Mouse (Mus musculus) lung, embryonic 16.5 days (tissue): Measurements from ENCODE around the gene Coasy. TPM values are rescaled to one million over a fixed set of nuclear protein-coding genes. Genes with fewer than 3 reads are reported as not detected.
A peak's percentile ranks its signal among the peaks of the same experiment; 100 is the strongest.

Source experiments
- ATAC-seq: fragments of 200-750 bp; cut with Nextera tagmentation; 2 replicates; pipeline ENCODE4 v1.8.0; 2017; ENCODE audit warnings: low read depth, mild to moderate bottlenecking, moderate library complexity
- H3K27ac ChIP-seq: fragments of 300-500 bp; sonication (generic); 2 replicates; pipeline ENCODE4 v1.5.1; 2014; ENCODE audit warnings: mild to moderate bottlenecking, control low read depth, low read length
- H3K27me3 ChIP-seq: fragments of 300-500 bp; sonication (generic); 2 replicates; pipeline ENCODE4 v1.6.1; 2014; ENCODE audit warnings: low read depth, low read length, mixed read lengths; ENCODE audit not compliant: control insufficient read depth, insufficient read depth
- H3K36me3 ChIP-seq: fragments of 300-500 bp; sonication (generic); 2 replicates; pipeline ENCODE4 v1.6.1; 2014; ENCODE audit warnings: low read length; ENCODE audit not compliant: control insufficient read depth, insufficient read depth
- H3K4me1 ChIP-seq: fragments of 300-500 bp; sonication (generic); replicated peaks from 2 replicates; pipeline ENCODE4 v1.6.1; 2014; ENCODE audit warnings: low read length, mixed read lengths; ENCODE audit not compliant: control insufficient read depth, insufficient read depth
- H3K4me2 ChIP-seq: fragments of 300-500 bp; sonication (generic); 2 replicates; pipeline ENCODE4 v1.6.1; 2014; ENCODE audit warnings: low read depth, low read length, control low read depth
- H3K4me3 ChIP-seq: fragments of 300-500 bp; sonication (generic); 2 replicates; pipeline ENCODE4 v1.5.1; 2014; ENCODE audit warnings: mild to moderate bottlenecking, low read length, control low read depth
- H3K9ac ChIP-seq: fragments of 300-500 bp; sonication (generic); 2 replicates; pipeline ENCODE4 v1.6.1; 2014; ENCODE audit warnings: low read length, control low read depth
- H3K9me3 ChIP-seq: fragments of 300-500 bp; sonication (generic); 2 replicates; pipeline ENCODE4 v1.6.1; 2016; ENCODE audit warnings: low read length; ENCODE audit not compliant: control insufficient read depth
- WGBS: fragments of 180-500 bp; shearing (Covaris S2); extraction: QIAGEN DNeasy Blood & Tissue Kit; methylation state at CpG from one replicate; pipeline ENCODE4 v1.1.7; 2014; 5-methylcytosine and 5-hydroxymethylcytosine counted together
- polyA plus RNA-seq: library from polyadenylated mRNA; unstranded; fragments of >200 nt; fragmentation: Nextera tagmentation; extraction: Ambion mirVana; gene quantifications from 2 replicates; pipeline ENCODE4 v1.2.1, GENCODE M21; 2015

Coasy gene
- polyA plus RNA-seq, 1 experiment from 2014 or later, result 39.7 TPM

DNA sequence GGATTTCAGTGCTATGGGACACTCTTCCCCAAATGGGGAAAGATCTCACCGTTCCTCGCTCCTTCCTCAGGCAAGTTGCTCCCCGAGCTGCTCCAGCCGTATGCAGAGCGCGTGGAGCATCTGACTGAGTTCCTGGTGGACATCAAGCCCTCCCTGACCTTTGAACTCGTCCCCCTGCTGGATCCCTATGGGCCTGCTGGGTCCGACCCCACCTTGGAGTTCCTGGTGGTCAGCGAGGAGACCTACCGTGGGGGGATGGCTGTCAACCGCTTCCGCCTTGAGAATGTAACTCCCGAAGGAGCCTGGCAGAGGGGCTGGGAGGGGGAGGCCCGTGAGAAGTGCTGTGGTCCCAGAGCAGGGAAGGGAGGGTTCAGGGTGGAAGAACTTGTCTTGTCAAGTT is 1.9 kb downstream of the Coasy start:
- Histone ChIP-seq H3K27ac (no peak overlapping the region), H3K4me1 (peaks cover 30% of the 10 kb centered on the region)
- no peak for ATAC-seq

GRCm38 (mm10) chr11:101084811-101085210 is 2.4 kb downstream of the Coasy start:
- ATAC-seq, result no peak
- WGBS, result 91% methylated on average over 12 of the region's 12 CpGs
- H3K9ac ChIP-seq, result no peak overlapping the region
- no peaks in the 10 kb centered on the region for H3K9me3 ChIP-seq
- peaks cover 28% of the 10 kb centered on the region for H3K4me1 ChIP-seq
- no peak overlapping the region for H3K27ac ChIP-seq
- H3K36me3 ChIP-seq, result peaks cover 8% of the 10 kb centered on the region
- no peak overlapping the region for H3K4me3 ChIP-seq
- H3K27me3 ChIP-seq, result peaks cover 15% of the 10 kb centered on the region
- H3K4me2 ChIP-seq, result no peak overlapping the region

More for the DNA sequence above, 1.9 kb downstream of the Coasy start:
- Histone ChIP-seq H3K4me2 (no peak overlapping the region), H3K9me3 (no peaks in the 10 kb centered on the region), H3K9ac (no peak overlapping the region), H3K36me3 (peaks cover 2% of the 10 kb centered on the region; the same call in 1 of the 2 replicates), H3K4me3 (no peak overlapping the region), H3K27me3 (peaks cover 21% of the 10 kb centered on the region)
- whole genome bisulfite sequencing, result 78% methylated on average over 14 of the region's 14 CpGs

- Histone ChIP-seq H3K4me3 (no peak overlapping the region), H3K27me3 (peaks cover 6% of the 10 kb centered on the region), H3K36me3 (peaks cover 12% of the 10 kb centered on the region), H3K27ac (no peak overlapping the region), H3K4me1 (peaks cover 28% of the 10 kb centered on the region), H3K4me2 (no peak overlapping the region), H3K9ac (0 out of 2 replicates have a peak overlapping the region, but pooled peaks have one; percentile 35), H3K9me3 (no peaks in the 10 kb centered on the region)
- 87% methylated on average over 18 of the region's 18 CpGs for WGBS
- ATAC-seq, result no peak
Observed at GRCm38 (mm10) chr11:101085617-101086322, 3.4 kb downstream of the Coasy start.

DNA sequence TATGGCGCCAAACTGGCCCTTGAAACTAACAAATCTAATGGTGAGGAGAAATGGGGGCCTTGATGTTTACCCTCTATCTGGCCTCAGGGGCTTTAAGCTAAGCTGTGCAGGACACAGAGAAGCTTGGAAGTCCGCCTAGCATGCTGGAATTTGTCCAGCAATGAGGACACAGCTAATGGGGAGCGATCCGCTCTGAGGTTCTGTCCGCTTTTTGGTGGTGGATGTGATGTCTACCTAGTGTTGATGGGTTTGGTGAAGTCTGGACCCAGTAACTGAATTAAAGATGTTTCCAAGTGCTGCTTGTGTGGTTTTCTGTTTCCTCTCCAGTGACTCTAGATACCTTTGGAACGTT is 3.9 kb downstream of the Coasy start:
- Histone ChIP-seq H3K4me1 (peaks cover 28% of the 10 kb centered on the region), H3K9ac (peak overlapping the region; percentile 92), H3K36me3 (peaks cover 17% of the 10 kb centered on the region)

DNA sequence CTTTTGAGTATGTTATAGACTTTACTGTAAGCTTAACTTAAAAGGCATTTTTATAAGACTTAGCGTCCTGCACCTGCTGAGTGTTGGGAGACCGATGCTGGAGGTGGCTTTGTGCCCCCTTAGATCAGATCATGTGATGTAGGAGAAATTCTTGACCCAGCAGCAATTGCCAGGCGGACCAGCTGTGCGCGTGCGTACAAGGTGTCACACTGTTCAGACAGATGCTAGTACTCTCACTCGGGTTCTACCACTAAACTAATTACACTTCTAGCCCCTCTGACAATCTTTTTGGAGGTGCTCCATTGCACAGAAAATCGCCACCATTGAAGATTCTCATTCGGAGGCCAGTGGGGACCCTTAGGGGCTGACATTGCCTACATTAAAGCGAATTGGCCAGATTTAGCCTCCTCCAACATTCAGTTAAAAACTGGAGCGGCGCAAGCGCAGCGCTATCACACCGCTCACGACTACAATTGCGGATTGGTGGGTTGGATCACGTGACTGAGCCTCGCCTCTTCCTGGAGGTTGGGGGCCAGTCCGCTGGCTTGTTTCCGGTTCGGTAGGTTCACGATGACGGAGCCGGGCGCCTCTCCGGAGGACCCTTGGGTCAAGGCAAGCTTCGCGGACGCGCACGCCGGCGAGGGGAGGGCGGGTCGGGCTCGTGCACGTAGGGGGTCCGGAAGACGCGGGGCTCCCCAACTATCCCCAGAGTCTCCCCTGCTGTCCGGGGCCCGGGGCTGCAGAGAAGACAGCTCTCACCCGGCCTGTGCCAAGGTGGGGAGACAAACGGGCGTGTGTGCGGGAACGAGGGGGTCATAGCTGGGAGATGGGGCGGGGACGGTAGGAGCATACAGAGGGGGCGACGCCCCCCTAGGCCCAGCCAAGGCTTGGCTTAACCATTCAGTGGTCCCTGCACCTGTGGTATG is 4.7 kb downstream of the Coasy start, which contains the start of gene Mlx:
Gene Mlx (plus strand): TSS at position 522 of the 926 bp plus-strand sequence.
- Histone ChIP-seq H3K36me3 (peaks cover 23% of the 10 kb centered on the region), H3K9ac (peak within 1 kb of the TSS; percentile 92), H3K4me3 (peak within 1 kb of the TSS; percentile 88), H3K27me3 (no peaks in the 10 kb centered on the region), H3K4me2 (peak within 1 kb of the TSS; percentile 95), H3K4me1 (peaks cover 24% of the 10 kb centered on the region), H3K27ac (peak within 1 kb of the TSS; percentile 89), H3K9me3 (no peaks in the 10 kb centered on the region)
- WGBS, result 1% methylated on average over 52 of the region's 52 CpGs
- ATAC-seq, result peak; percentile 85

More for the DNA sequence above, 3.9 kb downstream of the Coasy start:
- Histone ChIP-seq H3K4me2 (peak overlapping the region; percentile 95), H3K27me3 (peaks cover 2% of the 10 kb centered on the region), H3K27ac (peak overlapping the region; percentile 89; the same call in 1 of the 2 replicates), H3K9me3 (no peaks in the 10 kb centered on the region), H3K4me3 (no peak overlapping the region; the same call in 1 of the 2 replicates)
- no peak for ATAC-seq
- WGBS, result 71% methylated on average over 6 of the region's 6 CpGs

DNA sequence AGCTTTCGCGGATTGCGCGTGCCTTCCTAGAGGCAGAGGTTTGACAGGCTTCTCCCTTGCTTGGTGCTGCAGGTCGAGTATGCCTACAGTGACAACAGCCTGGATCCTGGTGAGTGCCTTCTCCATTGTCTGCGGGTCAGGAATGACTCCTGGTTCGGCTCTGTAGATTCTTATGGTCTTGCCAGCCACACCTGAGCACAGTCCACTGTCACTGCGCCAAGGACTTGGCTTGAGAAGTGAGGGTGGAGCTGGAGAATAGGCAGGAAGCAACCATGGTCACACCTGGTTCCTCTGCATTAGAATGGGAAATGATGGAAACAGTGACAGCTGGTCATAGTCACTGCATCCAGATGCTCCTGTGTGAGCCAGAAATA is 5.3 kb downstream of the Coasy start:
- H3K36me3 ChIP-seq, result peaks cover 28% of the 10 kb centered on the region
- 7% methylated on average over 8 of the region's 8 CpGs for WGBS
- ATAC-seq, result no peak; the same call in 1 of the 2 replicates

DNA sequence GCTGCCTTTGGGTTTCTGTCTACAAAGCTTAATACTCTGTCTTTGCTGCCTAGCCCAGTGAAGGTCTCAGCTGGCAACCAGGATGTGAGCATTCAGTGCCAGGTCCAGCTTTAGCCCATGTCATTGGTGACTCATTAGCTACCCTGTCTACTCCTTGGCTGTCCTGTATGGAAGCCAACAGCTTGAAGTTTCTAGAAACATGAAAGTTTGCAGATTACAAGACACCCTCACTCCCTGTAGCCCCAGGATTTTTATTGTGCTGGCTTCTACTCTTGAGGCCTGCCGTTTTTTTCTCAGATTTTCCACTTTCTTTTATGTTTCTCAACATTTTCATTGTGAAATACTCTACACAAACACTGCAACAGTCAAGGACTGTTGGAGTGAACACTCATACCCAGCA is 7.6 kb downstream of the Coasy start:
- 89% methylated on average over 1 of the region's 1 CpGs for WGBS
- Histone ChIP-seq H3K9ac (no peak overlapping the region), H3K4me1 (peaks cover 28% of the 10 kb centered on the region), H3K27ac (no peak overlapping the region), H3K36me3 (peaks cover 34% of the 10 kb centered on the region), H3K9me3 (no peaks in the 10 kb centered on the region), H3K4me2 (no peak overlapping the region), H3K27me3 (no peaks in the 10 kb centered on the region), H3K4me3 (no peak overlapping the region)
- ATAC-seq, result no peak

More for the DNA sequence above, 5.3 kb downstream of the Coasy start:
- no peaks in the 10 kb centered on the region for H3K9me3 ChIP-seq
- peaks cover 24% of the 10 kb centered on the region for H3K4me1 ChIP-seq
- H3K9ac ChIP-seq, result peak overlapping the region; percentile 92
- peak overlapping the region; percentile 95 for H3K4me2 ChIP-seq
- H3K27me3 ChIP-seq, result no peaks in the 10 kb centered on the region
- peak overlapping the region; percentile 89 for H3K27ac ChIP-seq
- peak overlapping the region; percentile 88 for H3K4me3 ChIP-seq

DNA sequence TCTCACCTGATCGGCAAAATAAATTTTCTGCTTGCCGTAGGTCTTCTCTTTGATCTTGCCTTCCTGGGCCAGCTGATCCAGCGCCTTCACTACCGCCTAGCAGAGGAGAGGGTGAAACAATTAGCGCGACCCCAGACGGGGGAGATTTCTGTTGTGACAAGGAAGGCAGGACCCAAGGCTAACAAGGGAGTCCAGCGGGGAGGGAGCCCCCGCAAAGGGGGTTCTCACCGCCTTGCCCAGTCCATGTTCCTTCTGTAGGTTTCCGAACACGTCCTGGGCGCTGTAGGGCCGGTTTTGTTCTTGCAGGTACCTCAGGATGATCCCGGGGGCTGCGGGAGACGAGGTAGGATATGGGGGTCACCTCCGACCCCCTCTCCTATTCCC is 12.6 kb downstream of the Coasy start:
- Histone ChIP-seq H3K27me3 (no peaks in the 10 kb centered on the region), H3K9ac (peak overlapping the region; percentile 82), H3K27ac (peak overlapping the region; percentile 25; the same call in 1 of the 2 replicates), H3K9me3 (no peaks in the 10 kb centered on the region), H3K36me3 (peaks cover 48% of the 10 kb centered on the region), H3K4me3 (peak overlapping the region; percentile 85), H3K4me2 (peak overlapping the region; percentile 89), H3K4me1 (peaks cover 11% of the 10 kb centered on the region; the same call in 1 of the 2 replicates)
- peak; percentile 29 for ATAC-seq
- WGBS, result under 1% methylated on average over 18 of the region's 18 CpGs
